Mouse (Mus musculus) kidney, embryonic 15.5 days (tissue): ENCODE results near the gene Araf. TPM values are rescaled to one million over a fixed set of nuclear protein-coding genes. Genes with fewer than 3 reads are reported as not detected.

ENCODE experiments used
- ATAC-seq: fragments of 200-750 bp; cut with Nextera tagmentation; replicated peaks from 2 replicates; pipeline ENCODE4 v1.8.0; 2017; ENCODE audit warnings: moderate TSS enrichment; ENCODE audit not compliant: low FRiP score
- H3K27ac ChIP-seq: fragments of 300-500 bp; sonication (generic); 2 replicates; pipeline ENCODE4 v1.5.1; 2015; ENCODE audit warnings: mild to moderate bottlenecking, inconsistent platforms
- H3K27me3 ChIP-seq: fragments of 300-500 bp; sonication (generic); 2 replicates; pipeline ENCODE4 v1.6.1; 2015; ENCODE audit warnings: inconsistent platforms
- H3K36me3 ChIP-seq: fragments of 300-500 bp; sonication (generic); 2 replicates; pipeline ENCODE4 v1.6.1; 2015; ENCODE audit warnings: inconsistent platforms
- H3K4me1 ChIP-seq: fragments of 300-500 bp; sonication (generic); 2 replicates; pipeline ENCODE4 v1.6.1; 2015; ENCODE audit warnings: inconsistent platforms
- H3K4me2 ChIP-seq: fragments of 300-500 bp; sonication (generic); 2 replicates; pipeline ENCODE4 v1.6.1; 2015; ENCODE audit warnings: moderate library complexity, mild to moderate bottlenecking, inconsistent platforms
- H3K4me3 ChIP-seq: fragments of 300-500 bp; sonication (generic); replicated peaks from 2 replicates; pipeline ENCODE4 v1.5.1; 2015; ENCODE audit warnings: mild to moderate bottlenecking, inconsistent platforms
- H3K9ac ChIP-seq: fragments of 300-500 bp; sonication (generic); 2 replicates; pipeline ENCODE4 v1.6.1; 2015; ENCODE audit warnings: mild to moderate bottlenecking, inconsistent platforms
- H3K9me3 ChIP-seq: fragments of 300-500 bp; sonication (generic); replicated peaks from 2 replicates; pipeline ENCODE4 v1.6.1; 2016; ENCODE audit warnings: inconsistent platforms
- WGBS: fragments of 180-500 bp; shearing (Covaris S2); methylation state at CpG from one replicate; pipeline ENCODE4 v1.1.7; 2015; ENCODE audit warnings: mixed read lengths; 5-methylcytosine and 5-hydroxymethylcytosine counted together
- polyA plus RNA-seq: library from polyadenylated mRNA; unstranded; fragments of >200 nt; fragmentation: Nextera tagmentation; extraction: Ambion mirVana; gene quantifications from 2 replicates; pipeline ENCODE4 v1.2.1, GENCODE M21; 2015

Araf gene
- polyA plus RNA-seq, 1 experiment from 2014 or later = 129 TPM

DNA sequence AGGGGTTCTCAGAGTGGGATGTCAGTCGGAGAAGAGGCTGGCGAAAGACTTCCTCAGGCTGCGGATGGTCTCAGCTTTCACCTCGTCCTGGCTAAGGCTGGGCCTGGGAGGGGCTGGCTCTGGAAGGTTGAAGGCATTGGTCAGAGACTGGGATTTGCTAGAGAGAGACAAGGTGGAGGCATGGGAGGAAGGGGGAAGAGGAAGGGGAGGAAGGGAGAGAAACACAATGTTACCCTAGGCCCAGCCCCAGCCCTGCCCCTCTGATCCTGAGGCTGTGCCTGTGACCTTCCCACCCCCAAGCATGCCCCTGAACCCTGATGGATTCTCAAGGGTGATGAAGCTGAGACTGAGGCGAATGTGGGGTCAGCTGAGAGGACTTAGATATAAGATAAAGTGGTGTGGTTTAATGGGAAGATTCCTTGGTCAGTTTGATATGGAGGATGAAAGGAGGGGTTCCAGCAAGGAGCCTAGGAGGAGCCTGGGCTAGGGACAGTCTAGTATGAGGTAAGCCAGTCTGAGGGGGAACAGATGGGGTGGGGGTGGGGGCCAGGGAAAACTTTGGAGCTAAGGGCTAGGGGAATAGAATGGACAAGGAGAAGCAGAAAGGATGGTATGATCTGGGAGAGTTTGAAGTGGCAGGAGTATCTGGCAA is 64.0 kb downstream of the Araf start:
- peak; percentile 50; the same call in 1 of the 2 replicates for ATAC-seq
- H3K4me3 ChIP-seq = no peak overlapping the region
- no peak overlapping the region for H3K4me2 ChIP-seq
- peaks cover 15% of the 10 kb centered on the region for H3K4me1 ChIP-seq
- H3K9ac ChIP-seq = no peak overlapping the region
- H3K27me3 ChIP-seq = no peaks in the 10 kb centered on the region
- 35% methylated on average over 5 of the region's 5 CpGs for WGBS
- peaks cover 17% of the 10 kb centered on the region; the same call in 1 of the 2 replicates for H3K36me3 ChIP-seq
- no peaks in the 10 kb centered on the region for H3K9me3 ChIP-seq
- H3K27ac ChIP-seq = 0 out of 2 replicates have a peak overlapping the region, but pooled peaks have one; percentile 27

DNA sequence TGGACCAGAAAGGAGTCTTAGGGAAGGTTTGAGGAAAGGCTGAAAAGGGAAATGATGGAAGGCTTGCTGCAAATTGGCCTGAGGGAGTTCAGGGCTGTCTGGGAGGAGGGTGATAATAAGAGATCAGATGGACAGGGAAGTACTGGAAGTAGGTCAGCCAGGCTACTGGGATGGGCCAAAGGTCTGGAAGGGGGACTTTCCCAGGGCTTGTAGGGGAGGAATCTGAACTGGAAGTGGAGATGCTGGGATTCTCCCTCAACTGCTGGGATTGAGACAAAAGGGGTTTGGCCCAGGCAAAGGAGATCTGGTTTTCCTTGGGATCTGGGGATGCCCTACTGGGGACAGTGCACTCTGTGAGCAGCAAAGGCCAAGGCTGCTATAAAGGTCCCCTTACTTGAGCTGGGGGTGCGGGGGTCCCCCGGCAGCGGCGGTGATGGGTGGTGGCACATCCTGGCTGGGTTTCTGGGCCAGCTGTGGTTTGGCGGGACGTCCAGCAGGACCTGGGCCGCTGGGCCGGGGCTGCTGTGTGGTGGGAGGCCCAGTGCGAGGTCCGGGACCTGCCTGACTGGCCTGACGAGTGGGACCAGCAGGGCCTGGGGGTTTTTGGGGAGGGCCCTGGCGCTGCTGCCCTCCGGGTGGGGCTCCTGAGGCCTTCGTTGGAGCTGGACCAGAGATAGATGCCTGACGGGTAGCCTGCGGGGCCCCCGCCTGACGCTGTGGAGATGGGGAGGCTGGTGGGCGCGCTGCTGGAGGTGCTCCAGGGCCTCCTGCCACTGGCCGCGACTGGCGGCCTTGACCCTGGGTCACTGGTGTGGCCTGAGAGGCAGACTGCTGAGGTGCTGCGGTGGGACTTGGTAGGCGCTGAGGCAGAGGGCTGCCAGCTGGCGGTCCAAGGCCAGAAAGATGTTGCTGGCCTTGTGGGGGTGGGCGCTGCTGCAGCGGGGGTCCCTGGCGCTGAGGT is 64.8 kb downstream of the Araf start:
- H3K9me3 ChIP-seq = no peaks in the 10 kb centered on the region
- ATAC-seq = peak; percentile 65
- no peak overlapping the region for H3K4me3 ChIP-seq
- WGBS = 41% methylated on average over 28 of the region's 29 CpGs
- peaks cover 11% of the 10 kb centered on the region; the same call in 1 of the 2 replicates for H3K36me3 ChIP-seq
- no peaks in the 10 kb centered on the region for H3K27me3 ChIP-seq
- H3K9ac ChIP-seq = no peak overlapping the region
- H3K4me1 ChIP-seq = peaks cover 15% of the 10 kb centered on the region
- no peak overlapping the region for H3K27ac ChIP-seq
- H3K4me2 ChIP-seq = peak overlapping the region; percentile 17; the same call in 1 of the 2 replicates

DNA sequence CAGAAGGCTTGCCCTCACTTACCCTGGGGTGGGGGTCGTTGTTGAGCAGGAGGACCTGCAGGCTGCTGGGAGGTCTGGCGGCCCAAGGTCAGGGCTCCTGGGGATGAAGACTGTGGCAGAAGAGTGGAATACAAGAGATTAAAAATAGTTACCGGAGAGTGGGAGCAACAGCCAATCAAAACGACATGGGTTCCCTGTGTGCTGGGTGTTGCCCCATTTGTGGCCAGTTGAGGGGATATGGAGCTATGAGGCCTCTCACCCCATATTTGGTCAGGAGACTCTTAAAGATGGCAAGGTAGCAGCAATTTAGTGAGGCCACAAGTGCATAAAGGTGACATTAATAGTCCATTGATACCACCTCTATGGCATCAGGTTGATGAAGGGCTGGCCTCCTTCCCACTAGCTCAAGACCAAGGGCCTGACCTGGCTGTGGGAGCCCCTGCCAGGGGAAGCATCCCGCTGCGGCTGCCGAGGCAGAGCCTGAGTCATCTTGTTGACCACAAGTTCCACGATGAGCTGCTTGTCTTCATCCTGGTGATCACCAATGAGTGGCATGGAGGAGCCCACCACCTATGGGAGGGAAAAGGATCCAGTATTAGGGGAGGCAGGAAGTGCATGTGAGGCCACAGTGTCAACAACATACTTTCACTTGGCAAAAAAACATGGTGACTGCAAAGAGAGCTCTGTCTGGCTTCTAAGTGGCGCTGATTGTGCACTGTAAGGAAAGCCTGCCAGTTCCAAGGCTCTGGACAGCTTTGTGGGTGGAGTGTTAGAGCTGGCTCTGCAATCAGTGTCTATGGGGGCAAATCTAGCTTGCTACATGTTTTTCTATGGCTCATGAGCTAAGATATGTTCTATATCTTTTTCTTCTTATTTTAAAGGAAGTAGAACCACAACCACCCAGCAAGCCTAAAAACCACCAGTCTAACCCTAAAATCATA is 65.8 kb downstream of the Araf start:
- Histone ChIP-seq H3K36me3 (0 out of 2 replicates have a peak, but pooled peaks cover under 1% of the 10 kb centered on the region), H3K27me3 (no peaks in the 10 kb centered on the region)

DNA sequence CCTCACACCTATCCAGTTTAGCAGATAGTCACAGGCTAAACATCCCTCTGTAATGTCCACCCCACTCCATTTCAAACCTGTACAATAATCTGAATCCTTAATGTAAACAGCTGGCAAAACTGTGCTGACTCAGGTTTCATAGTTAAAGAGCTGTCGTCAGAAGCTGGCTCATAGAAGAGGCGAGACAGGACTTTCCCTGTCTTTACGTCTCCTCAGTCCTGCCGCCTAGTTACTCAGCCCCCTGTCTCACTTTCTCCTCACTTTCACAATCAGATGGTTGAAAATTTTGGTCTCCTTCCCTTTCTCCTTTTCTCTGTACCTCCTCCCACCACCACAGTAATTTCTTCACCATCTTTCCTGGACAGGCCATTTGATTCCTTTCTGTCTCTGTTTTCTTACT is 70.5 kb downstream of the Araf start:
- no peak overlapping the region for H3K4me2 ChIP-seq
- H3K9me3 ChIP-seq = no peaks in the 10 kb centered on the region
- H3K4me3 ChIP-seq = no peak overlapping the region
- ATAC-seq = no peak
- H3K27me3 ChIP-seq = no peaks in the 10 kb centered on the region
- H3K27ac ChIP-seq = no peak overlapping the region
- WGBS = 61% methylated on average over 4 of the region's 4 CpGs
- no peaks in the 10 kb centered on the region for H3K36me3 ChIP-seq
- no peak overlapping the region for H3K9ac ChIP-seq
- H3K4me1 ChIP-seq = 0 out of 2 replicates have a peak, but pooled peaks cover 2% of the 10 kb centered on the region

More for the DNA sequence above, 65.8 kb downstream of the Araf start:
- Histone ChIP-seq H3K4me1 (peaks cover 15% of the 10 kb centered on the region), H3K4me3 (no peak overlapping the region), H3K4me2 (no peak overlapping the region), H3K27ac (no peak overlapping the region), H3K9me3 (no peaks in the 10 kb centered on the region), H3K9ac (no peak overlapping the region)
- 87% methylated on average over 9 of the region's 9 CpGs for WGBS
- no peak for ATAC-seq

DNA sequence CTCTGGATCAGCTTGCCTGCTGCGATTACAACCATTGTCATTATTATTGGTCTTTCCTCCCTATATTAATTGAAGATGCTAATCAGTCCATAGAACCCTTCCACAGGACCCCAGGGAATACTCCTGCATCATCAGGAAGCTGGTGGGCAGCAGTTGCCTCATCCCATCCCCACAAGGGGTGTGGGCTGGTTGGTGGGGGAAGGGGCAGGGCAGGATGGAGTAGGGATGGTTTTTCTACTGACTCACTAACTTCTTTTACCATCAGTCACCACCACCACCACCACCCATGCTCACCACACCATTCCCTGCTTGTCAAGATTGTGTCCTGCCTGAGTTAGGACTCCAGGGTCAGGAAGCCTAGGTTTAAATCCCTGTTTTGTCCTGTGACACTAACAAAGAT is 71.6 kb downstream of the Araf start:
- H3K4me2 ChIP-seq = no peak overlapping the region
- no peaks in the 10 kb centered on the region for H3K27me3 ChIP-seq
- no peak overlapping the region for H3K27ac ChIP-seq
- H3K4me3 ChIP-seq = no peak overlapping the region
- 0 out of 2 replicates have a peak, but pooled peaks cover 2% of the 10 kb centered on the region for H3K4me1 ChIP-seq
- H3K9ac ChIP-seq = no peak overlapping the region
- WGBS = 74% methylated on average over 1 of the region's 1 CpGs
- no peaks in the 10 kb centered on the region for H3K36me3 ChIP-seq
- ATAC-seq = no peak
- no peaks in the 10 kb centered on the region for H3K9me3 ChIP-seq

DNA sequence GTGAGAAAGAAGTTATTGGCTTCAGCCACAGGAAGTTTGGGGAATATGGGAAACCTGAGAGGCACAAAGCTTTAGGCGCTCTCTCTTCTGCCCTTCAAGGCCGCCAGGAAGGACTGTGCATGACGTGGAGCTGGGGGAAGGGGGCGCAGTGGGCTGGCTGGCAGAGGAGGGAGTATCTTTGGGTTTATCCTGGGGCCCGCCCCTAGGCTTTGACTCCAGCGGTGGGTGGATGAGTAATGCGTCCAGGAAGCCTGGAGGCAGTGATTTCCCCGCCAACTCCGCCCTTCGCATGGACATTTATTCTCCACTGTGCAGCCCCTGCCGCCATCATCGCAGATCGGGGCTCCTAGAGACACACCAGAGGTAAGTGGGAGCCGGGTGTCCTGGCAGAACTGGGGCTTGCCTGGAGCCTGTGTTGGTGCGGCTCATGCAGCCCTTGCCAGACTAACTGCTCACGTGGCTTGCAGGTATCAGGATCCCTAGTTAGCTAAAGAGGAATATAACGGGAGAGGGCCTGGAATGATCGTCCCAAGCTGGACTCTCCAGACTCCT is 72.4 kb downstream of the Araf start, which contains the start of gene Timp1:
TSS of gene Timp1 (plus strand) at position 205 of the 552 bp plus-strand sequence.
- Histone ChIP-seq H3K4me2 (peak within 1 kb of the TSS; percentile 62), H3K4me1 (0 out of 2 replicates have a peak, but pooled peaks cover 2% of the 10 kb centered on the region), H3K9ac (peak within 1 kb of the TSS; percentile 35; the same call in 1 of the 2 replicates), H3K4me3 (peak within 1 kb of the TSS; percentile 42), H3K27me3 (no peaks in the 10 kb centered on the region), H3K27ac (0 out of 2 replicates have a peak within 1 kb of the TSS, but pooled peaks have one; percentile 22), H3K36me3 (no peaks in the 10 kb centered on the region), H3K9me3 (no peaks in the 10 kb centered on the region)
- WGBS = 23% methylated on average over 17 of the region's 18 CpGs
- ATAC-seq = peak; percentile 91

DNA sequence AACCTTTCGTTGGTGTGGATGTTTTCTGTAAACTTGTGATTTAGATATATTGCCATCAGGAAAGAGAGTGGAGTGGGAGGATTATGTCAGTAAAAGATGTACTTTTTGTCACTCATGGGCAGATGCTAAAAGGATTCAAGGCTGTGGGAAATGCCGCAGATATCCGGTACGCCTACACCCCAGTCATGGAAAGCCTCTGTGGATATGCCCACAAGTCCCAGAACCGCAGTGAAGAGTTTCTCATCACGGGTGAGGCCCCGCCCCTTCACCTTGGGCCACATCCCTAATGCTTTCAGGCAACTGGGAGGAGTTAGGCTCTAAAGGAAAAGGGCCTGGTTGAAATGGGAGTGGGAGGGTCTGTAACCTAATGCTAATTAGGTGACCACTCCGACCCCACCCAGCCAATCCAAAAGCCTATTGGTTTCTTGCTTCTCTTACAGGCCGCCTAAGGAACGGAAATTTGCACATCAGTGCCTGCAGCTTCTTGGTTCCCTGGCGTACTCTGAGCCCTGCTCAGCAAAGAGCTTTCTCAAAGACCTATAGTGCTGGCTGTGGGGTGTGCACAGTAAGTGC is 75.4 kb downstream of the Araf start:
- no peak overlapping the region for H3K27ac ChIP-seq
- H3K27me3 ChIP-seq = no peaks in the 10 kb centered on the region
- 0 out of 2 replicates have a peak, but pooled peaks have one; percentile 34 for ATAC-seq
- 0 out of 2 replicates have a peak, but pooled peaks cover 2% of the 10 kb centered on the region for H3K4me1 ChIP-seq
- no peak overlapping the region for H3K4me3 ChIP-seq
- no peak overlapping the region for H3K9ac ChIP-seq
- H3K9me3 ChIP-seq = no peaks in the 10 kb centered on the region
- no peak overlapping the region for H3K4me2 ChIP-seq
- no peaks in the 10 kb centered on the region for H3K36me3 ChIP-seq
- WGBS = 34% methylated on average over 11 of the region's 11 CpGs

DNA sequence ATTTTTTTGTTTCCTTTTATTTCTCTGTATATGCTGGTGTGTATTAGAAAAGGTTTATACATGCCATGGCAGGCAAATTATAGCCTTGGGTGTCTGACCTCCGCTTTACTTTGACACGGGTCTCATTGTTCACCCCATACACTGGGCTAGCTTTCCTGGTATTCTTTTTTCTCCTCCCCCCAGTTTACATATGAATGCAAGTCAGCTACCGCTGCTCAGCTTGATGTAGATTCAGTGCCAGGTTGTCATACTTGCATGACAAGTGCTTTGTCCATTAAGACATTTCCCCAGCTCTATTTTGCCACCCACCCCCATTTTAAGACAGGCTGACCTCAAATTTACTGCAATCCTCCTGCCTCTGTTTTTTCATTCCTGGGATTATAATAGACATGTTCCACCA is 77.6 kb downstream of the Araf start:
- Histone ChIP-seq H3K27ac (no peak overlapping the region), H3K27me3 (no peaks in the 10 kb centered on the region), H3K36me3 (no peaks in the 10 kb centered on the region), H3K4me3 (no peak overlapping the region), H3K4me2 (no peak overlapping the region), H3K4me1 (no peaks in the 10 kb centered on the region), H3K9me3 (no peaks in the 10 kb centered on the region), H3K9ac (no peak overlapping the region)
- 57% methylated on average over 3 of the region's 3 CpGs for WGBS
- ATAC-seq = no peak

DNA sequence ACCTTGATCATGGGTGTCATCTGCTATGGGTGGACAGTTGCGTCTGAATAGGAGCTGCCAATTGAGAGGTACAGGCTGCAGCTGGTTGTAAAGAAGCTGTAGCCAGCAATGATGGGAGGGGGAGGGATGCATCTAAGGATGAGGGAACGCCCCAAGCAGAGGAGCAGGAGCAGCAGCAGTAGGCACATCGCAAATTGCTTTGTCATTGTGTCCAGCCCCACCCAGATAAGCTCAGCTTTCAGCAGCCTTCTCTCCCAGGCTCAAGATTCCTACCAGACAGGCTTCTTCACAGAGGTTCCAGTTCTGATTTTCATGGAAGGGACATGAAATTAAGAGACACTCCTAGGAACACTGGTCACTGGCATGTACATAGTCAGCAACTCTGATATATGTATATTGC is 112.5 kb downstream of the Araf start:
- Histone ChIP-seq H3K27me3 (no peaks in the 10 kb centered on the region), H3K36me3 (no peaks in the 10 kb centered on the region), H3K4me2 (no peak overlapping the region), H3K27ac (no peak overlapping the region), H3K4me1 (no peaks in the 10 kb centered on the region), H3K9ac (no peak overlapping the region), H3K9me3 (no peaks in the 10 kb centered on the region), H3K4me3 (no peak overlapping the region)
- ATAC-seq = no peak
- WGBS = 38% methylated on average over 3 of the region's 3 CpGs
